Mouse (Mus musculus) megakaryocyte, adult 5-6 weeks (primary cell): Measurements from ENCODE around the gene 7420426K07Rik. TPM values are rescaled to one million over a fixed set of nuclear protein-coding genes. Genes with fewer than 3 reads are reported as not detected.

Source experiments
- ATAC-seq: 2 replicates; pipeline ENCODE4 v1.8.0; 2016; ENCODE audit warnings: mild to moderate bottlenecking, inconsistent platforms; ENCODE audit not compliant: poor library complexity, severe bottlenecking
- total RNA-seq, 2 experiments: library from RNA; stranded (forward) in 1 of 2; stranded (reverse) in 1 of 2; fragments of 153-499, 151-499 nt in 1 of 2; fragments of 221-1000, 200-1000 nt in 1 of 2; gene quantifications; 2 replicates each; pipeline versions ENCODE4 v1.2.3 to v1.2.4; 2015 to 2017

7420426K07Rik gene
- total RNA-seq (2015) (not detected in 2 replicates), total RNA-seq (2017) (0.18 TPM in 1 of 2 replicates, not detected in the other)

GRCm38 (mm10) chr9:98902819-98903218, at the start of gene 7420426K07Rik:
7420426K07Rik (plus strand) TSS chr9:98903119.
- ATAC-seq, result no peak

GRCm38 (mm10) chr9:98856210-98856609, 46.7 kb upstream of the 7420426K07Rik start, which contains the start of gene Prr23a2:
Prr23a2 (plus strand) TSS chr9:98856494.
- ATAC-seq, result no peak

- no peak for ATAC-seq
These were observed 39.5 kb upstream of the 7420426K07Rik start for GRCm38 (mm10) chr9:98863463-98863862.

- no peak for ATAC-seq
These were observed 38.3 kb upstream of the 7420426K07Rik start, which contains the start of gene Prr23a3 for GRCm38 (mm10) chr9:98864571-98864970. Prr23a3 (plus strand) TSS chr9:98864767.

- no peak for ATAC-seq
These were observed 1.4 kb upstream of the 7420426K07Rik start for GRCm38 (mm10) chr9:98901486-98901885.

- ATAC-seq, result no peak
These were observed 18.0 kb downstream of the 7420426K07Rik start for GRCm38 (mm10) chr9:98920629-98921523.

- ATAC-seq, result no peak
These were observed 20.2 kb downstream of the 7420426K07Rik start for GRCm38 (mm10) chr9:98923119-98923518.

GRCm38 (mm10) chr9:98924183-98924582, 21.3 kb downstream of the 7420426K07Rik start:
- no peak for ATAC-seq

GRCm38 (mm10) chr9:98929496-98929895, 26.6 kb downstream of the 7420426K07Rik start:
- ATAC-seq, result no peak

GRCm38 (mm10) chr9:98932931-98933330, 30.0 kb downstream of the 7420426K07Rik start:
- no peak for ATAC-seq

GRCm38 (mm10) chr9:98935190-98935909, 32.4 kb downstream of the 7420426K07Rik start:
- ATAC-seq, result no peak

- no peak for ATAC-seq
These were observed 36.4 kb downstream of the 7420426K07Rik start for GRCm38 (mm10) chr9:98939290-98939689.

GRCm38 (mm10) chr9:98952171-98953050, 49.5 kb downstream of the 7420426K07Rik start:
- ATAC-seq, result no peak

- ATAC-seq, result no peak
These were observed 50.4 kb downstream of the 7420426K07Rik start for GRCm38 (mm10) chr9:98953291-98953690.

- no peak for ATAC-seq
These were observed 50.9 kb downstream of the 7420426K07Rik start for GRCm38 (mm10) chr9:98953830-98954229.

Other genes with a start within 250 kb of the 7420426K07Rik start
- gene Prr23a1, start 60.6 kb upstream of the 7420426K07Rik start, total RNA-seq (2015), result not detected in 2 replicates
- gene Prr23a1, start 60.6 kb upstream of the 7420426K07Rik start, total RNA-seq (2017), result not detected in 2 replicates
- gene Prr23a2, start 46.6 kb upstream of the 7420426K07Rik start, total RNA-seq (2015), result not detected in 2 replicates
- gene Prr23a2, start 46.6 kb upstream of the 7420426K07Rik start, total RNA-seq (2017), result not detected in 2 replicates
- gene Prr23a3, start 38.4 kb upstream of the 7420426K07Rik start, total RNA-seq (2015), result not detected in 2 replicates
- not detected in 2 replicates for gene Prr23a3, start 38.4 kb upstream of the 7420426K07Rik start, total RNA-seq (2017)
- not detected in 2 replicates for gene Foxl2, start 52.2 kb downstream of the 7420426K07Rik start, total RNA-seq (2015)
- gene Foxl2, start 52.2 kb downstream of the 7420426K07Rik start, total RNA-seq (2017), result not detected in 2 replicates
- 55.0 and 74.1 TPM in 2 replicates for gene Faim, start 83.3 kb downstream of the 7420426K07Rik start, total RNA-seq (2015)
- 145 and 158 TPM in 2 replicates for gene Faim, start 83.3 kb downstream of the 7420426K07Rik start, total RNA-seq (2017)
- 0.29 TPM in 1 of 2 replicates, not detected in the other for gene Gm1123, start 132.6 kb downstream of the 7420426K07Rik start, total RNA-seq (2015)
- 0.81 TPM in 1 of 2 replicates, not detected in the other for gene Gm1123, start 132.6 kb downstream of the 7420426K07Rik start, total RNA-seq (2017)
- gene Pik3cb, start 237.5 kb downstream of the 7420426K07Rik start, total RNA-seq (2015), result 18.9 and 19.9 TPM in 2 replicates
- gene Pik3cb, start 237.5 kb downstream of the 7420426K07Rik start, total RNA-seq (2017), result 8.2 and 10.0 TPM in 2 replicates